ENCODE assay signal across 27 mouse cellular contexts in the genomic region with DNA sequence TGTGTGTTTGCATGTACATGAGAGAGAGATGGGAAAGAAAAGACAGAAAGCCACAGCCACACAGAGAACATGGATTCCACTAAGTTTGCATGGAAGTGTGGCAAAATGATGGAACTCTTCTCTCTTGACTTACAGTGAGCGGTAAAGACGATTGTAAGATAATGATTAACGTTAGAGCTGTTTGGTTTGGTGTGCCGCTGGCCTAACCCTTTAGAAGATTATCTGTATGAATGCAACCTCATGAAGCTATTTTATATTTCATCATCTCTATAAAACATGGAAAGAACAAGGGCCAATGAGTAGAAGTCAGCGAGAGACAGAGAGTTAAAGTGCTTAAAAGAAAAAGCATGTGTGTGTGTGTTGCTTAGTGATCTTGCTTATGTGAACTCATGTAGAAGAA. TPM values are rescaled to one million over a fixed set of nuclear protein-coding genes. Genes with fewer than 3 reads are reported as not detected.
"Had no signal": no experiment of that assay in that cellular context is flagged by ENCODE, and none has a peak within 500 bp of the region (broad histone marks: within the 10 kb centered on the region; RNA-seq: fewer than 3 reads in every experiment).

No protein-coding gene starts in this region.

- H3K4me2 ChIP-seq: embryonic facial prominence, embryonic 12.5 days; embryonic facial prominence, embryonic 13.5 days; embryonic facial prominence, embryonic 15.5 days; forebrain, embryonic 12.5 days; forebrain, embryonic 13.5 days; forebrain, embryonic 15.5 days had no signal

- H3K4me1 ChIP-seq: embryonic facial prominence, embryonic 12.5 days; embryonic facial prominence, embryonic 13.5 days; embryonic facial prominence, embryonic 15.5 days; forebrain, embryonic 13.5 days; forebrain, embryonic 15.5 days had no signal

- H3K27me3 ChIP-seq: embryonic facial prominence, embryonic 12.5 days; embryonic facial prominence, embryonic 15.5 days; forebrain, embryonic 12.5 days; forebrain, embryonic 13.5 days; forebrain, embryonic 15.5 days had no signal

- H3K9ac ChIP-seq: embryonic facial prominence, embryonic 12.5 days; embryonic facial prominence, embryonic 13.5 days; embryonic facial prominence, embryonic 15.5 days; forebrain, embryonic 12.5 days; forebrain, embryonic 13.5 days; forebrain, embryonic 15.5 days; forebrain, postnatal 0 days had no signal

- H3K4me3 ChIP-seq: embryonic facial prominence, embryonic 10.5 days; embryonic facial prominence, embryonic 12.5 days; embryonic facial prominence, embryonic 13.5 days; embryonic facial prominence, embryonic 15.5 days; erythroblast, embryonic 14.5 days; forebrain, embryonic 10.5 days; forebrain, embryonic 12.5 days; forebrain, embryonic 13.5 days; forebrain, embryonic 15.5 days; gastrocnemius, adult 2 months; heart, adult 2 months had no signal

- H3K27ac ChIP-seq: embryonic facial prominence, embryonic 10.5 days; embryonic facial prominence, embryonic 12.5 days; embryonic facial prominence, embryonic 13.5 days; embryonic facial prominence, embryonic 15.5 days; forebrain, embryonic 10.5 days; forebrain, embryonic 12.5 days; forebrain, embryonic 13.5 days; forebrain, embryonic 15.5 days; heart, adult 2 months had no signal

- H3K9me3 ChIP-seq: embryonic facial prominence, embryonic 10.5 days; embryonic facial prominence, embryonic 12.5 days; embryonic facial prominence, embryonic 13.5 days; embryonic facial prominence, embryonic 15.5 days; forebrain, embryonic 10.5 days; forebrain, embryonic 12.5 days; forebrain, embryonic 13.5 days; forebrain, embryonic 15.5 days had no signal

- DNase-seq: cerebellum, adult 9-10 months; cerebellum, adult 9-11 months; cerebellum, postnatal 10 days; cerebellum, postnatal 14 days; cerebellum, postnatal 25 days; cerebellum, postnatal 36 days; embryo, embryonic 11 days; forebrain, postnatal 0 days; gastrocnemius, adult 2 months; gastrocnemius, postnatal 10 days; gastrocnemius, postnatal 14 days; gastrocnemius, postnatal 25 days; gastrocnemius, postnatal 36 days; heart, adult 11 months; heart, adult 18-20 months; heart, adult 2 months had no signal

- H3K36me3 ChIP-seq: embryonic facial prominence, embryonic 10.5 days; embryonic facial prominence, embryonic 12.5 days; embryonic facial prominence, embryonic 13.5 days; embryonic facial prominence, embryonic 15.5 days; forebrain, embryonic 10.5 days; forebrain, embryonic 12.5 days; forebrain, embryonic 15.5 days had no signal

- ATAC-seq: forebrain, embryonic 13.5 days; forebrain, embryonic 14.5 days; forebrain, embryonic 15.5 days; forebrain, embryonic 16.5 days; forebrain, postnatal 0 days had no signal

RNA-seq across cellular contexts. Expression of a gene that starts 60.0 kb away (rescaled TPM):
- polyA plus RNA-seq: erythroblast, embryonic 14.5 days had no signal
